Mouse (Mus musculus) forebrain, embryonic 11.5 days (tissue): ENCODE measurements at regions not wholly inside any gene's neighbourhood (a gene's known extent, or its start where the extent isn't known, plus 50 kb on each side); places are given as distances from the start of the nearest gene placed in this dataset.

ENCODE experiments used
- ATAC-seq: fragments of 200-750 bp; cut with Nextera tagmentation; replicated peaks from 2 replicates; pipeline ENCODE4 v1.8.0; 2017; ENCODE audit warnings: moderate TSS enrichment; ENCODE audit not compliant: low FRiP score
- DNase-seq: peaks from one replicate; pipeline ENCODE4 v3.0.0-alpha.2; 2017; ENCODE audit warnings: low spot score
- H3K27ac ChIP-seq: fragments of 300-500 bp; sonication (generic); 2 replicates; pipeline ENCODE4 v1.5.1; 2014; ENCODE audit warnings: low read depth, low read length
- H3K27me3 ChIP-seq: fragments of 300-500 bp; sonication (generic); 2 replicates; pipeline ENCODE4 v1.6.1; 2014; ENCODE audit warnings: mild to moderate bottlenecking, low read length, mixed read lengths; ENCODE audit not compliant: control insufficient read depth, insufficient read depth
- H3K36me3 ChIP-seq: fragments of 300-500 bp; sonication (generic); 2 replicates; pipeline ENCODE4 v1.6.1; 2014; ENCODE audit warnings: mild to moderate bottlenecking, low read length, moderate library complexity, mixed read lengths; ENCODE audit not compliant: control insufficient read depth, insufficient read depth
- H3K4me1 ChIP-seq: fragments of 300-500 bp; sonication (generic); replicated peaks from 2 replicates; pipeline ENCODE4 v1.6.1; 2014; ENCODE audit warnings: low read length, mixed read lengths; ENCODE audit not compliant: control insufficient read depth, insufficient read depth
- H3K4me2 ChIP-seq: fragments of 300-500 bp; sonication (generic); 2 replicates; pipeline ENCODE4 v1.6.1; 2014; ENCODE audit warnings: low read depth, mild to moderate bottlenecking, low read length, moderate library complexity, mixed read lengths; ENCODE audit not compliant: severe bottlenecking
- H3K4me3 ChIP-seq: fragments of 300-500 bp; sonication (generic); 2 replicates; pipeline ENCODE4 v1.5.1; 2014; ENCODE audit warnings: low read depth, low read length
- H3K9ac ChIP-seq: fragments of 300-500 bp; sonication (generic); 2 replicates; pipeline ENCODE4 v1.6.1; 2014; ENCODE audit warnings: low read length
- H3K9me3 ChIP-seq: fragments of 300-500 bp; sonication (generic); 2 replicates; pipeline ENCODE4 v1.6.1; 2016; ENCODE audit warnings: low read length, mixed read lengths; ENCODE audit not compliant: control insufficient read depth
- WGBS: fragments of 180-500 bp; shearing (Covaris S2); extraction: QIAGEN DNeasy Blood & Tissue Kit; methylation state at CpG from one replicate; pipeline ENCODE4 v1.1.7; 2014; 5-methylcytosine and 5-hydroxymethylcytosine counted together

DNA sequence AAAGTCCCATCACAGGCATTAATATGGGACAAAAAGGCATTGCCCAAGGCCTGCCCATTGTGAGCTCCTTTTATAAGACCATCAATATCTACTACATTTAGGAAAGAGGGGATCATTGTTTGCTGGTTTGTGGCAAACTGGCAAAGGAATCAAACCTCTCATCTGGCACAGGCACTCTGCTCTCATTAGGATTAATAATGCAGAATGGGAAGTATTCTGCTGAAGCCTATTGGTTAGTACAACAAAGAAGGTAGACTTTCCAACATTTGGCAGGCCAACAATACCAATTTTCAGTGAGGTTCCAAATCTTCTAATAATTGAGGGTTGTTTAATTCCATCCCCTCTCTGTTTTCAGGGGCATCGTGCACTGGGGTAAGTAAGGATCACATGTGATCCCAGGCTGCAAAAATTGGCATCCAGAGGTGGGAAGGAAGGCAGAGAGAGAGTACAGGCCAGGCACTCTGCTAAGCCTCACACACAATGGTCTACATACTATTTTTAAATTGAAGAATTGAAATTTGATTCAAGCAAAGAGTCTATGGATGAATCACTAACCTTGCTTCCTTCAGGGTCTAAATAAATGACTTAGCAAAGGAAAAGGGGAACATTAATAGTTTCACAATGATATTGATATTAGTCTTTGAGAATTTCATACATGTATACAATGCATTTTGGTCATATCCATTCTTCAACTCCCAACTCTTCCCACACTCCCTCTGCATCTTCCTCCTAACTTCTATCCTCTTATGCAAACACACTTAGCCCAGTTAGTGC is 174.9 kb downstream of the Fzd1 start:
- ATAC-seq = no peak
- DNase-seq = no peak
- Histone ChIP-seq H3K27ac (no peak overlapping the region), H3K9ac (no peak overlapping the region), H3K4me1 (no peaks in the 10 kb centered on the region), H3K36me3 (no peaks in the 10 kb centered on the region), H3K27me3 (no peaks in the 10 kb centered on the region), H3K4me2 (no peak overlapping the region), H3K4me3 (no peak overlapping the region), H3K9me3 (no peaks in the 10 kb centered on the region)
- WGBS = 81% methylated on average over 1 of the region's 1 CpGs

DNA sequence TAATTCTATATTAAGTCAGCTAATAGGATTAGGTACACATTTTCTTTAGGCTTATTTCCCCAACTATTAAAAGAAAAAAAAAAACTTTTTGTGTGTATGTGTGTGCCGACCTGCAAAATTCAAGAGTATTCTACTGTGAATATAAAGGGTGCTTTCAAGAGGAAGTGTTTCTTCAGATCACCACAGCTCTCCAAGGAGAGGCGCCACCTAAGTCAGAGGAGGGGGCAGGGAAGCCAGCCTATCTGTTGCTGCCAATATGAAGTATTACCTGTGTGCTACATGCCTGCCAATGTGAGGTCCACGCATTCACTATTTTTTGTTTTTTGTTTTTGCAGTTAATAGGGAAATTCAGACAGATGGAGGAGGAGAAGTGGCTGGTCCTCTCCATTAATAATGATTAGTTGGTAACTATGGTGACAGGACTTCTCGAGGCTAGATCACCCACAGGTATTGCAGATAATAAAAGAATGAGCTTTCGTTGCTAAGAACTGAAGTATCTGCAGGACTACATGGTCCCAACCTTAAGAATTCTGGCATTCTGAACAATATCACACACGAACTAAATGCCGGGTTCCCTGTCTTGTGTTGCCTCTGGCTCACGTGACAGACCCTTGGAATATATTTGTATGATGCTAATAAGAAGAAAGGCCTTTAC is 177.5 kb downstream of the Fzd1 start:
- Histone ChIP-seq H3K27me3 (no peaks in the 10 kb centered on the region), H3K36me3 (no peaks in the 10 kb centered on the region), H3K4me2 (no peak overlapping the region), H3K27ac (no peak overlapping the region), H3K9me3 (no peaks in the 10 kb centered on the region), H3K4me1 (no peaks in the 10 kb centered on the region), H3K9ac (no peak overlapping the region), H3K4me3 (no peak overlapping the region)
- 81% methylated on average over 8 of the region's 8 CpGs for WGBS
- ATAC-seq = no peak
- no peak for DNase-seq

DNA sequence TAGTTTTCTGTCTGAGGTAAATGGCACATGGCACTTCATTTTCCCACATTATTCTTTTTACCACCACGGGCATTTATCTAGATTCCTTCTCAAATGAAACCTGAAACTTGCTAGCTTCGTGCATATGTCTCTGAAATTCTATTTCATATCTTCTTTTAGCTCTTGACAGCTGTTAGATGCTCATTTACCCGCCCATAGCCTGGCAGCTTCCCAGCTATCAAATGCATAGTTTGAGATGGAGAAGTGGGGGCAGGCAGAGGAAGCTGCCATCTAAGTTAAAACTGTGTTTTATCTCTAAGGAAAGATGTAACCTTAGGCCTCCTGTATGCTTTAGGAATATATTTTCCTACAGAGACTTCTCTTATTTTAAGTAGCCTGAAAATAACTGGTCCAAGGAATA is 179.0 kb downstream of the Fzd1 start:
- Histone ChIP-seq H3K36me3 (no peaks in the 10 kb centered on the region), H3K4me3 (no peak overlapping the region), H3K4me2 (no peak overlapping the region), H3K4me1 (no peaks in the 10 kb centered on the region), H3K27me3 (no peaks in the 10 kb centered on the region), H3K9ac (no peak overlapping the region), H3K9me3 (no peaks in the 10 kb centered on the region), H3K27ac (no peak overlapping the region)
- no peak for ATAC-seq
- WGBS = 78% methylated on average over 3 of the region's 3 CpGs
- DNase-seq = no peak

DNA sequence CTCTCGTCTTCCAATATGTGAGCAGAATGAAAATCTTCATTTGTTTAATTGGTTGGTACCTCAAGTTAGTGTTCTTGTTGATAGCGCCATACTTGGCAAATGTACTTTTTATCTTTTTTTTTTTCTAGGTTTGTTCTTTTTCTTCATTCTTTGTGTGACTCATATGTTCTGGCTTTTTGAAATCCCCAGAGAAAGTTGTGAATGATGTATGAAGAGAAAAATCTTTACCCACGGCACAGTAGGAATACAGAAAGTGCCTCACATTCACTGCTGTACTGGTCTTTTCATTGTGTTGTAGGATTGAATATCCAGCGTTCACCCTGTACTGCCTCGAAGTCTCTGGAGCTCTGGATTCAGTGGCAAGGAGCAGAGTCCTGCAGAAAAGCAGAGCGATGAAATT is 180.7 kb downstream of the Fzd1 start:
- ATAC-seq (no peak), DNase-seq (no peak)
- Histone ChIP-seq H3K36me3 (no peaks in the 10 kb centered on the region), H3K27ac (no peak overlapping the region), H3K9me3 (no peaks in the 10 kb centered on the region), H3K4me3 (no peak overlapping the region), H3K4me1 (no peaks in the 10 kb centered on the region), H3K27me3 (no peaks in the 10 kb centered on the region), H3K9ac (no peak overlapping the region), H3K4me2 (no peak overlapping the region)
- WGBS = 87% methylated on average over 6 of the region's 6 CpGs

DNA sequence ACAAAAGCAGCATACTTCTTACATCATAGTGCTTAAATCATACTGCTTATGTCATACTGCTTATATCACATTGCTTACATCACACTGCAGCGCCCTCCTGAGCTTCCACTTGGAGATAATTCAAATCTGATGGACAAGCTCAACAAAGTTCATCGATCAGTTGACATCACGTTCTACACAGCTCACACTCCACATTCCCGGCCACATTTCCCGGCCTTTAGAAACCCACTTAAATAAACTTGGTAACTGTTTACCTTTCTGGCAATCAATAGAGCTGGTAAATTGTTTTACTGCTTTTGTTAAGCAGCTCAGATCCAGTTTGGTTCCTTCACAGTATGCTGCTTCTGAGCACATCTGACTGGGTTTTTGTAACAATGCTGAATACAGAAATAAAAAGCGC is 194.0 kb downstream of the Fzd1 start:
- 89% methylated on average over 6 of the region's 6 CpGs for WGBS
- no peak overlapping the region for H3K4me3 ChIP-seq
- no peak overlapping the region for H3K27ac ChIP-seq
- no peaks in the 10 kb centered on the region for H3K27me3 ChIP-seq
- ATAC-seq = no peak
- H3K4me1 ChIP-seq = no peaks in the 10 kb centered on the region
- no peak overlapping the region for H3K4me2 ChIP-seq
- H3K9ac ChIP-seq = no peak overlapping the region
- H3K36me3 ChIP-seq = no peaks in the 10 kb centered on the region
- no peak for DNase-seq
- H3K9me3 ChIP-seq = no peaks in the 10 kb centered on the region

DNA sequence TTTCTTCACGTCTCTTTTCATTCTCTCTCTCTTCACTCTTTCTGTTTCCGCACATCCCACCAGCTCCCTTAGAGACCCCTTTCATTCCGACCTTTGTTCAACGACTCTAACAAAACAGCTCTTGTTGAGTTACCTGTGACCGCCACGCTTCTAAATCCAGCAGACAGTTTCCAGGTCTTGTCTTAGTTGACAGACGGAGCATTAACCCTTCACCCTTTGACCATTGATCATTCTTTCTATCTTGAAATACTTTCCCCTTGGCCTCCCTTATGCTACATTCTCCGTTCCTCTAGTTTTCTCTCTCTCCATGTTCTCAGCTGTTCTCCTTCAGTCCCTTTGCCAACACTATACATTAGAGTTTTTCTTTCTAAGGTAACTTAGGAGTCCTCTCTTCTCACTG is 196.2 kb downstream of the Fzd1 start:
- DNase-seq (no peak), ATAC-seq (no peak)
- H3K27me3 ChIP-seq = no peaks in the 10 kb centered on the region
- H3K9me3 ChIP-seq = no peaks in the 10 kb centered on the region
- H3K4me1 ChIP-seq = no peaks in the 10 kb centered on the region
- no peak overlapping the region for H3K4me2 ChIP-seq
- H3K36me3 ChIP-seq = no peaks in the 10 kb centered on the region
- 79% methylated on average over 8 of the region's 8 CpGs for WGBS
- H3K4me3 ChIP-seq = no peak overlapping the region
- no peak overlapping the region for H3K27ac ChIP-seq
- no peak overlapping the region for H3K9ac ChIP-seq

DNA sequence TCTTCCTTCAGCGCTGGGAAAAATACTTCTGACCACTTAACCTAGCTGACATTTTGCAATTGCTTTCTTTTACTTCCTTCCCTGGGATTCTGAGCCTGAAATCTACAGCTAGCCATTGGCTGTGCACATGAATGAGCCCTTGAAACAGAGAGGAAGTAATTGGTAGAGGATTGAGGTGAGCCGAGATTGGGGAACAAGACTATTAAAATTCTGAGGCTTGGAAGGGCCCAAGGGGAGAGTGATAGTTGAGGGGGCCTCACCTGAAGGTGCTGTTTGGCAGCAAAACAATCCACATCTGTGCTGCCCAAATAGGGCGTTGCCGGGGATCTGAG is 196.7 kb downstream of the Fzd1 start:
- no peaks in the 10 kb centered on the region for H3K9me3 ChIP-seq
- no peak overlapping the region for H3K4me3 ChIP-seq
- 83% methylated on average over 4 of the region's 4 CpGs for WGBS
- H3K9ac ChIP-seq = no peak overlapping the region
- no peak for DNase-seq
- no peak for ATAC-seq
- no peaks in the 10 kb centered on the region for H3K4me1 ChIP-seq
- no peaks in the 10 kb centered on the region for H3K27me3 ChIP-seq
- H3K36me3 ChIP-seq = no peaks in the 10 kb centered on the region
- no peak overlapping the region for H3K4me2 ChIP-seq
- no peak overlapping the region for H3K27ac ChIP-seq

DNA sequence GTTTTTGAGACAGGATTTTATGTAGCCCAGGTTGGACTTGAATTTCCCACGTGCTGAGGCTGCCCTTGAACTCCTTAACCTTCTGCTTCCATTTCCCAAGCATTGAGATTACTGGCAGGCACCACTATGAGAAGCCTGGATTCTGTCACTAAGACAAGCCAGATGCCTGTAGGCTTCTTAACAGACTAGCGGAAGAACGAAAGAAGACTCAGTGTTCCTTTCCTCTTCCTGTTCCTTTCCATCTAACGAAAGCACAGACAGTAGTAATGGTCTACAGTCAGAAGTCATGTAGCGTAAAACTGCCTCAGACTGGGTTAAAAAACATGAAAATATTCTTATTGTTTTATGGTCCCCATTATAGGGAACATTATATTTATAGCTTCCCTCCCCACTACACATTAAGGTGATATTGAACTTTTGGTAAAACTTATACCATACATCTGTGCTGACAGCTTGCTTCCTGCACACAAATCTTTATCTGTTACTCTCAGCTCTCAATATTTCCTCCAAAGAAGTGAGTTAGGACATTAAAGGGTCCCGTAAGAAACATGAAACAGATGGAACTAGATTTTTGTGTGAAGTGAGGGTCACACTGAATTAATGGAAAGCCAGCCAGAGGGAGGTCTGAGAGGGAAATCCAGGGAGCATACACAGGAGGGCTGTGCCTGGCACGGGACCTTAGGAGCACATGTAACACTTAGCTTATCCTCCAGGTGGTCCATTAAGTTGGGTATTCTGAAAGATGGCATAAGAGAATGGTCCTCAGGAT is 197.3 kb downstream of the Fzd1 start:
- Histone ChIP-seq H3K4me2 (no peak overlapping the region), H3K4me1 (no peaks in the 10 kb centered on the region), H3K27ac (no peak overlapping the region), H3K4me3 (no peak overlapping the region), H3K9me3 (no peaks in the 10 kb centered on the region), H3K27me3 (no peaks in the 10 kb centered on the region), H3K36me3 (no peaks in the 10 kb centered on the region), H3K9ac (no peak overlapping the region)
- 91% methylated on average over 7 of the region's 7 CpGs for WGBS
- no peak for ATAC-seq
- no peak for DNase-seq
